30 mouse cellular contexts compared by ENCODE assay signal in the genomic region with DNA sequence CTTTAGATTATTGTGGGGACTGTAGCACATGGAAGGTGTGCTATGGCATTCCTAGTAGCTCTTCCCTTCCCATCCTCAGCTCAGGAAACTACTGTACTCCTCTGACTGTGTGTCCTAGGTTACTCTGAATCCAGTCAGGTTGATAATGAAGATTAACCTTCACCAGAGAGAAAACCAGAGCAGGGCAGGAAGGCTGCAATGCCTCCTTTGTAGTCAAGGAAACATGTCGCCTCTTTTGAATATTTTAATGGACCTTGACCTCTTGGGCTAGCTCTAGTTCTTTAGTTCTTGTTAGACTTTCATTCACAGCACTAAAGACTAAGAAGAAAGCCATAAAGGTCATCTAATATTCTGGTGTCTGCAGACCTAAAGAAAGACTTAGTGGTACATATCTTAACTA. TPM values are rescaled to one million over a fixed set of nuclear protein-coding genes. Genes with fewer than 3 reads are reported as not detected.
DNase-seq lines count a peak whose midpoint lies in the region; ATAC-seq and TF ChIP-seq lines count a peak whose summit lies in the region.
"Had no signal": no experiment of that assay in that cellular context is flagged by ENCODE, and none has a peak within 500 bp of the region (broad histone marks: within the 10 kb centered on the region; RNA-seq: fewer than 3 reads in every experiment).

No protein-coding gene starts in this region.

- DNase-seq in heart, adult 11 months, result peak; percentile 56
- no peak for DNase-seq in heart, postnatal 36 days
- DNase-seq in kidney, adult 8-10 months, result peak; percentile 35 to 75
- no peak for DNase-seq in kidney, postnatal 4 days
- DNase-seq in kidney, postnatal 0 days (ENCODE audit: low spot score), result peak; percentile 8
- DNase-seq in urinary bladder, postnatal 25 days (ENCODE audit: low spot score), result no peak
- no peak for DNase-seq in stomach, postnatal 0 days (ENCODE audit: low spot score)
- DNase-seq: adrenal gland, adult 8-10 months; adrenal gland, postnatal 25 days; cerebellum, adult 11-12 months; cerebellum, adult 8-10 months; cerebellum, postnatal 10 days; cerebellum, postnatal 36 days; embryo, embryonic 11 days; forebrain, postnatal 0 days; gastrocnemius, adult 2 months; gastrocnemius, postnatal 14 days; heart, adult 18-20 months; heart, postnatal 10 days; heart, postnatal 4 days had no signal

- TF ChIP-seq CTCF in kidney, postnatal 0 days (IDR thresholded peaks at IDR 0.05; ENCODE audit: low read depth), result no peak
- TF ChIP-seq CTCF in stomach, postnatal 0 days (IDR thresholded peaks at IDR 0.05; ENCODE audit: low read depth), result no peak

- H3K27ac ChIP-seq in kidney, postnatal 0 days, result no peak overlapping the region
- no peak overlapping the region for H3K27ac ChIP-seq in stomach, postnatal 0 days (replicated peaks)
- H3K27ac ChIP-seq: embryonic facial prominence, embryonic 10.5 days; embryonic facial prominence, embryonic 13.5 days; forebrain, embryonic 10.5 days; gastrocnemius, adult 2 months; heart, embryonic 15.5 days; hindbrain, embryonic 14.5 days had no signal

- 56% methylated on average over 1 of the region's 1 CpGs for WGBS in kidney, postnatal 0 days
- 68% methylated on average over 1 of the region's 1 CpGs for WGBS in stomach, postnatal 0 days

- H3K4me2 ChIP-seq in kidney, postnatal 0 days (ENCODE audit: low read length), result no peak overlapping the region
- no peak overlapping the region for H3K4me2 ChIP-seq in stomach, postnatal 0 days (replicated peaks; ENCODE audit: low read depth)
- H3K4me2 ChIP-seq: embryonic facial prominence, embryonic 13.5 days; heart, embryonic 12.5 days; heart, embryonic 15.5 days; hindbrain, embryonic 14.5 days had no signal

- H3K27me3 ChIP-seq in kidney, postnatal 0 days (ENCODE audit: insufficient read depth, low read length), result 0 out of 2 replicates have a peak, but pooled peaks cover 5% of the 10 kb centered on the region
- no peaks in the 10 kb centered on the region for H3K27me3 ChIP-seq in stomach, postnatal 0 days (ENCODE audit: control insufficient read depth, insufficient read depth, low read length)

- peak; percentile 63; the same call in 1 of the 2 replicates for ATAC-seq in kidney, postnatal 0 days (replicated peaks; ENCODE audit: low FRiP score, low read depth)
- no peak for ATAC-seq in stomach, postnatal 0 days (ENCODE audit: low FRiP score, low TSS enrichment)
- ATAC-seq: activated CD4-positive, CD25-positive, alpha-beta regulatory T cell, adult 4 months; forebrain, embryonic 14.5 days; forebrain, postnatal 0 days had no signal

- no peak overlapping the region for H3K9ac ChIP-seq in kidney, postnatal 0 days (ENCODE audit: low read depth, low read length)
- no peak overlapping the region for H3K9ac ChIP-seq in stomach, postnatal 0 days (ENCODE audit: low read length)
- H3K9ac ChIP-seq: embryonic facial prominence, embryonic 13.5 days; forebrain, postnatal 0 days; heart, embryonic 12.5 days; heart, embryonic 15.5 days; hindbrain, embryonic 14.5 days had no signal

- no peaks in the 10 kb centered on the region for H3K36me3 ChIP-seq in kidney, postnatal 0 days (ENCODE audit: insufficient read depth, low read length)
- H3K36me3 ChIP-seq in stomach, postnatal 0 days (ENCODE audit: control insufficient read depth, insufficient read depth, low read length), result no peaks in the 10 kb centered on the region
- H3K36me3 ChIP-seq: embryonic facial prominence, embryonic 10.5 days; embryonic facial prominence, embryonic 13.5 days; forebrain, embryonic 10.5 days; heart, embryonic 12.5 days; heart, embryonic 15.5 days had no signal

- no peak overlapping the region for H3K4me3 ChIP-seq in kidney, postnatal 0 days (replicated peaks; ENCODE audit: low read depth, low read length)
- H3K4me3 ChIP-seq in stomach, postnatal 0 days (ENCODE audit: low read depth, low read length), result no peak overlapping the region
- H3K4me3 ChIP-seq: embryonic facial prominence, embryonic 10.5 days; embryonic facial prominence, embryonic 13.5 days; erythroblast, embryonic 14.5 days; forebrain, embryonic 10.5 days; gastrocnemius, adult 2 months; heart, embryonic 12.5 days; heart, embryonic 15.5 days had no signal

- intact Hi-C loops in heart, postnatal 36 days (cut with DNase I), result no loop called here

- no peak for TF ChIP-seq EP300 in stomach, postnatal 0 days (optimal IDR thresholded peaks at IDR 0.05)

- H3K9me3 ChIP-seq in kidney, postnatal 0 days (replicated peaks; ENCODE audit: low read length), result no peaks in the 10 kb centered on the region
- H3K9me3 ChIP-seq in stomach, postnatal 0 days (ENCODE audit: control insufficient read depth, low read length), result no peaks in the 10 kb centered on the region
- H3K9me3 ChIP-seq: embryonic facial prominence, embryonic 10.5 days; embryonic facial prominence, embryonic 13.5 days; forebrain, embryonic 10.5 days; heart, embryonic 12.5 days; heart, embryonic 15.5 days had no signal

- H3K4me1 ChIP-seq in kidney, postnatal 0 days (replicated peaks; ENCODE audit: insufficient read depth, low read length), result no peaks in the 10 kb centered on the region
- no peaks in the 10 kb centered on the region for H3K4me1 ChIP-seq in stomach, postnatal 0 days (replicated peaks; ENCODE audit: control insufficient read depth, insufficient read depth)
- H3K4me1 ChIP-seq: embryonic facial prominence, embryonic 10.5 days; embryonic facial prominence, embryonic 13.5 days; forebrain, embryonic 10.5 days; heart, embryonic 12.5 days; heart, embryonic 15.5 days had no signal

RNA-seq across cellular contexts. Expression of gene B3gat2, which starts 7.2 kb away (rescaled TPM):
- total RNA-seq in heart, postnatal 36 days (2021), result not detected
- 13.1 and 14.4 TPM in 2 replicates for polyA plus RNA-seq in kidney, postnatal 0 days (2015; fragmentation: Nextera tagmentation; extraction: Ambion mirVana)
- polyA plus RNA-seq in stomach, postnatal 0 days (2015; fragmentation: Nextera tagmentation; extraction: Ambion mirVana), result 0.12 and 0.19 TPM in 2 replicates
- total RNA-seq: adrenal gland, adult 8-10 months; adrenal gland, postnatal 25 days; gastrocnemius, adult 2 months; gastrocnemius, postnatal 14 days; gastrocnemius, postnatal 4 days; heart, adult 18-20 months; heart, postnatal 10 days; heart, postnatal 4 days had no signal

Comparison
In these comparisons a context has a peak if more than half of its experiments do, and no peak if none do; other contexts are left out.
1. DNase-seq: peak in heart, adult 11 months (single experiment), kidney, adult 8-10 months (2 of 2) and kidney, postnatal 0 days (single experiment); none in heart, postnatal 36 days (0 of 2), kidney, postnatal 4 days (0 of 2), urinary bladder, postnatal 25 days (single experiment) and stomach, postnatal 0 days (single experiment).
2. RNA of gene B3gat2, which starts 7.2 kb away (polyA plus RNA-seq): 13.1 to 14.4 TPM in kidney, postnatal 0 days; 0.12 to 0.19 TPM in stomach, postnatal 0 days; every median in the first group is over 10 times any median in the second.